Mouse (Mus musculus): Measurements from ENCODE around the gene Slc6a2. TPM values are rescaled to one million over a fixed set of nuclear protein-coding genes. Genes with fewer than 3 reads are reported as not detected.

The Slc6a2 gene
- total and polyA plus RNA-seq, 3 experiments = 0.03 TPM; not detected in 2

GRCm38 (mm10) chr8:92921768-92922167 lies 38.1 kb upstream of the Slc6a2 start:
- H3K36me3 ChIP-seq (ENCODE audit: control insufficient read depth in 1 of 2, insufficient read depth in 2 of 2, low read length in 2 of 2) = no peaks in the 10 kb centered on the region; a peak in 1 of 4 replicates
- no peaks in the 10 kb centered on the region for H3K79me2 ChIP-seq (ENCODE audit: control insufficient read depth, insufficient read depth, low read length, poor library complexity)
- H3K27ac ChIP-seq (ENCODE audit: control insufficient read depth, low read depth, low read length) = no peak overlapping the region
- TF ChIP-seq MYB (IDR thresholded peaks at IDR 0.05; ENCODE audit: low read depth, low read length) (no peak), ZMIZ1 (IDR thresholded peaks at IDR 0.05; ENCODE audit: low read depth, low read length) (no peak), MYC (IDR thresholded peaks at IDR 0.05; ENCODE audit: low read depth, low read length) (no peak), CHD2 (IDR thresholded peaks at IDR 0.05; ENCODE audit: low read length) (no peak), TBP (IDR thresholded peaks at IDR 0.05; ENCODE audit: low read depth, low read length) (no peak), USF2 (IDR thresholded peaks at IDR 0.05; ENCODE audit: borderline replicate concordance in 1 of 2, insufficient read depth in 1 of 2, low read depth in 1 of 2, low read length in 2 of 2) (no peak), ELF1 (IDR thresholded peaks at IDR 0.05; ENCODE audit: low read depth, low read length) (no peak), NELFE (IDR thresholded peaks at IDR 0.05; ENCODE audit: low read depth, low read length) (no peak), TAL1 (IDR thresholded peaks at IDR 0.05; ENCODE audit: low read length) (no peak), SMC3 (IDR thresholded peaks at IDR 0.05; ENCODE audit: low read depth, low read length) (no peak), ZC3H11A (IDR thresholded peaks at IDR 0.05; ENCODE audit: low read depth, low read length) (no peak), RCOR1 (IDR thresholded peaks at IDR 0.05; ENCODE audit: low read depth, low read length) (no peak)
- H3K4me1 ChIP-seq (ENCODE audit: control insufficient read depth in 1 of 2, insufficient read depth in 2 of 2, low read length in 2 of 2) = no peaks in the 10 kb centered on the region
- H3K9ac ChIP-seq (ENCODE audit: control insufficient read depth, low read depth, low read length, poor library complexity, severe bottlenecking) = no peak overlapping the region
- no peaks in the 10 kb centered on the region for H3K27me3 ChIP-seq (ENCODE audit: control insufficient read depth in 1 of 2, insufficient read depth in 2 of 2, low read length in 2 of 2)
- no peaks in the 10 kb centered on the region for H3K9me3 ChIP-seq (replicated peaks; ENCODE audit: insufficient read depth, low read length)
- no peak for DNase-seq (ENCODE audit: low read depth, low spot score)
- no peak overlapping the region for H3K4me3 ChIP-seq (ENCODE audit: control insufficient read depth in 1 of 2, insufficient read depth in 1 of 2, low read depth in 2 of 2, low read length in 2 of 2)

DNA sequence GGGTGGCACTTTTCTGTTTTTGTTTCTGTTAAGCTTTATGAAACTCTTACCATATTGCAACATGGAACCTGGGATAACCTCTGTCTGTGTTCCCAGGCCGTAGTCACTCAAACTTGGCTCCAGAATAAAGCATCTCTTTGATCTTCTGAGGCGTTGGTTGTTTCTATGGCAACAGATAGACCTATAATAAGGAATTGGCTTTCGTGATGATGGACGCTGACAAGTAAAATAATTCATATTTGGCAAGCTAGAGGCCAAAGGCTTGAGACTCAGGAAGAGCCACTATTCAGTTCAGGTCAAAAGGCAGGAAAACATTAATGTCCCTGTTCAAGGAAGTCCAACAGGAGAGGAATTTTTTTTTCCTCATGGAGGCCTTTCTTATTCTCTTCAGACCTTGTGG lies 30.9 kb upstream of the Slc6a2 start:
- Histone ChIP-seq H3K27me3 (ENCODE audit: control insufficient read depth in 1 of 2, insufficient read depth in 2 of 2, low read length in 2 of 2) (no peaks in the 10 kb centered on the region), H3K9ac (ENCODE audit: control insufficient read depth, low read depth, low read length, poor library complexity, severe bottlenecking) (no peak overlapping the region), H3K9me3 (replicated peaks; ENCODE audit: insufficient read depth, low read length) (no peaks in the 10 kb centered on the region), H3K79me2 (ENCODE audit: control insufficient read depth, insufficient read depth, low read length, poor library complexity) (no peaks in the 10 kb centered on the region), H3K4me1 (ENCODE audit: control insufficient read depth in 1 of 2, insufficient read depth in 2 of 2, low read length in 2 of 2) (no peaks in the 10 kb centered on the region), H3K4me3 (ENCODE audit: control insufficient read depth in 1 of 2, insufficient read depth in 1 of 2, low read depth in 2 of 2, low read length in 2 of 2) (no peak overlapping the region), H3K27ac (ENCODE audit: control insufficient read depth, low read depth, low read length) (no peak overlapping the region), H3K36me3 (ENCODE audit: control insufficient read depth in 1 of 2, insufficient read depth in 2 of 2, low read length in 2 of 2) (no peaks in the 10 kb centered on the region)
- no peak for TF ChIP-seq MAFK (IDR thresholded peaks at IDR 0.05; ENCODE audit: borderline replicate concordance, low read depth, low read length)
- DNase-seq (ENCODE audit: low read depth, low spot score) = no peak

GRCm38 (mm10) chr8:92938056-92938455 lies 21.8 kb upstream of the Slc6a2 start:
- no peak for TF ChIP-seq ZMIZ1 (IDR thresholded peaks at IDR 0.05; ENCODE audit: low read depth, low read length)
- TF ChIP-seq TCF12 (IDR thresholded peaks at IDR 0.05; ENCODE audit: low read depth, low read length) = no peak
- no peak for TF ChIP-seq POLR2AphosphoS5 (IDR thresholded peaks at IDR 0.05; ENCODE audit: borderline replicate concordance, low read depth, low read length)
- no peak for TF ChIP-seq MAX (IDR thresholded peaks at IDR 0.05; ENCODE audit: low read length)
- TF ChIP-seq ETS1 (IDR thresholded peaks at IDR 0.05; ENCODE audit: low read depth, low read length) = no peak
- no peak for TF ChIP-seq USF2 (IDR thresholded peaks at IDR 0.05; ENCODE audit: borderline replicate concordance in 1 of 2, insufficient read depth in 1 of 2, low read depth in 1 of 2, low read length in 2 of 2)
- TF ChIP-seq SIN3A (IDR thresholded peaks at IDR 0.05; ENCODE audit: low read length) = no peak
- TF ChIP-seq BHLHE40 (IDR thresholded peaks at IDR 0.05; ENCODE audit: borderline replicate concordance, low read depth, low read length) = no peak
- TF ChIP-seq POLR2A (IDR thresholded peaks at IDR 0.05; ENCODE audit: control insufficient read depth in 1 of 2, insufficient read depth in 1 of 2, low read depth in 1 of 2, low read length in 2 of 2, poor library complexity in 1 of 2) = no peak
- no peak for TF ChIP-seq ELF1 (IDR thresholded peaks at IDR 0.05; ENCODE audit: low read depth, low read length)
- TF ChIP-seq RAD21 (IDR thresholded peaks at IDR 0.05; ENCODE audit: low read depth, low read length) = no peak
- TF ChIP-seq TAL1 (IDR thresholded peaks at IDR 0.05; ENCODE audit: low read length) = no peak
- no peak for TF ChIP-seq MYB (IDR thresholded peaks at IDR 0.05; ENCODE audit: low read depth, low read length)
- no peak for TF ChIP-seq EP300 (IDR thresholded peaks at IDR 0.05; ENCODE audit: low read depth in 1 of 2, low read length in 2 of 2)

More at GRCm38 (mm10) chr8:92938056-92938455, 21.8 kb upstream of the Slc6a2 start:
- Histone ChIP-seq H3K4me1 (ENCODE audit: control insufficient read depth in 1 of 2, insufficient read depth in 2 of 2, low read length in 2 of 2) (no peaks in the 10 kb centered on the region), H3K4me3 (ENCODE audit: control insufficient read depth in 1 of 2, insufficient read depth in 1 of 2, low read depth in 2 of 2, low read length in 2 of 2) (no peak overlapping the region), H3K27me3 (ENCODE audit: control insufficient read depth in 1 of 2, insufficient read depth in 2 of 2, low read length in 2 of 2) (no peaks in the 10 kb centered on the region), H3K79me2 (ENCODE audit: control insufficient read depth, insufficient read depth, low read length, poor library complexity) (no peaks in the 10 kb centered on the region), H3K36me3 (ENCODE audit: control insufficient read depth in 1 of 2, insufficient read depth in 2 of 2, low read length in 2 of 2) (no peaks in the 10 kb centered on the region), H3K9ac (ENCODE audit: control insufficient read depth, low read depth, low read length, poor library complexity, severe bottlenecking) (no peak overlapping the region), H3K27ac (ENCODE audit: control insufficient read depth, low read depth, low read length) (no peak overlapping the region), H3K9me3 (replicated peaks; ENCODE audit: insufficient read depth, low read length) (no peaks in the 10 kb centered on the region)
- DNase-seq (ENCODE audit: low read depth, low spot score) = no peak

Measured in MEL (cell line).